Mouse (Mus musculus): ENCODE results near the gene March10. TPM values are rescaled to one million over a fixed set of nuclear protein-coding genes. Genes with fewer than 3 reads are reported as not detected.

The March10 gene
- polyA plus RNA-seq, 1 experiment, result not detected

DNA sequence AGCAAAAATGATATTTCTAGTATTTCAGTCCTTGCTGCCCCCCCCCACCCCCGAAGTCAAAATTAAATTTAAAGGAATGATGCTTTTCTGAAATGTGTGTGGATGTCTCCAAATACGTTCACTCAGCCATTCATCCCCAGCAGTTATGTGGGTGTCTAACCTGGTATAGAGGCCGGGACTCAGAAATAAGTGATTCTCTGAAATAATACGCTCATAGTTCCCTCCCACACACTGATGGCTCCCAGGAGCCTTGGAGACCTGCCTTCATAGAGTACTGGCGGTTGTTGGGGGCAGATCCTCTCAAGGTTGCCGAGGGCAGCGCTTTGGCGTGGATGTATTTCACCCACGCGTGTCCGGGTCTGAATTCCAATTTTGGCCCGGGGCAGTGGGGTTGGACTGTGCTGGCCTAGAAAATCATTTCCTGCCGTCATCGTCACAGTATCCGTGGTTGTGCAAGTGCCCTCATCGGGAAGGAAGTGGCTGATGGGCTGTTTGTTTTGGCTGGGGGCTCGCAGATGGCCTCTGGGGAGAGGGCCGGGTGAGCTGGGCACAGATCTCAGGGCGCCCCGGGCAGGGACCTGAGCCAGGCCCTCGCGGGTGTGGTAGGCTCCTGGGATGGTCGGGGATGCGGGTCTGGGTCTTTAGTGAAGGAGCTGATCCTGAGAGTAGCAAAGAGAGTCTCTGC lies 145.1 kb downstream of the March10 start:
- no peaks in the 10 kb centered on the region for H3K4me1 ChIP-seq (ENCODE audit: control insufficient read depth, insufficient read depth, low read length)
- no peaks in the 10 kb centered on the region for H3K9me3 ChIP-seq (replicated peaks; ENCODE audit: control insufficient read depth, insufficient read depth, low read length, poor library complexity, severe bottlenecking)
- H3K9ac ChIP-seq (ENCODE audit: low read depth, poor library complexity, severe bottlenecking), result no peak overlapping the region
- H3K27me3 ChIP-seq (ENCODE audit: control insufficient read depth, insufficient read depth, low read length, poor library complexity, severe bottlenecking), result no peaks in the 10 kb centered on the region
- H3K4me3 ChIP-seq (ENCODE audit: low read depth, low read length), result no peak overlapping the region
- no peaks in the 10 kb centered on the region for H3K36me3 ChIP-seq (ENCODE audit: control insufficient read depth, insufficient read depth, low read length, poor library complexity, severe bottlenecking)
- TF ChIP-seq EP300 (IDR thresholded peaks at IDR 0.05; ENCODE audit: insufficient read depth, low read depth, low read length) (no peak), CTCF (IDR thresholded peaks at IDR 0.05; ENCODE audit: low read depth, low read length) (no peak), POLR2A (IDR thresholded peaks at IDR 0.05; ENCODE audit: insufficient read depth, low read length) (no peak)
- no peak overlapping the region for H3K27ac ChIP-seq (ENCODE audit: insufficient read depth, low read length)

Other genes with a start within 250 kb of the March10 start
- gene Mrc2, start 164.1 kb downstream of the March10 start, polyA plus RNA-seq (2011; ENCODE audit: insufficient read depth, insufficient read length, low read depth, missing spikeins), result 4.5 and 5.0 TPM in 2 replicates
- 8.0 and 9.3 TPM in 2 replicates for gene Tanc2, start 133.3 kb upstream of the March10 start, polyA plus RNA-seq (2011; ENCODE audit: insufficient read depth, insufficient read length, low read depth, missing spikeins)

Measured in ES-Bruce4 (cell line).